Mouse (Mus musculus): ENCODE results near the gene Eif3g.

Eif3g gene

DNA sequence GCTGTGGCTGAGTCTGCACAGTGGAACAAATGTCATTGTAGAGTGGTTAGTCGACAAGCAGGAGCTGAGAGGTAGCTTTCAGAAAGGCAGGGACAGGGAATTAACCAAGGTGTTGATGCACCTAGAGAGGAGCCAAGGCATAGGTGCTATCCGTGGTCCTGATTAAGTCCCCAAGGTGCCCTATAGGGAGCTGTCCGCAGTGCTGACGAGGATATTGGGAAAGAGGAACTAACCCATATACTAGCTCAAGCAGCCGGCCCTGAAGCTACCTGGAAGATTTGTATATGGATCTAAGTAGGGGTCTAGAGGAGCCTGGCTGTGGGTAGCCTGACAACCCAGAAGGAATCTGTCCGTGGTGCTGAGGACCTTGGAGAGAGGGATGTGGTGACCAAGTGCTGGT, 41.3 kb downstream of the Eif3g start:
- peak; percentile 59 for DNase-seq (ENCODE audit: low spot score)

DNA sequence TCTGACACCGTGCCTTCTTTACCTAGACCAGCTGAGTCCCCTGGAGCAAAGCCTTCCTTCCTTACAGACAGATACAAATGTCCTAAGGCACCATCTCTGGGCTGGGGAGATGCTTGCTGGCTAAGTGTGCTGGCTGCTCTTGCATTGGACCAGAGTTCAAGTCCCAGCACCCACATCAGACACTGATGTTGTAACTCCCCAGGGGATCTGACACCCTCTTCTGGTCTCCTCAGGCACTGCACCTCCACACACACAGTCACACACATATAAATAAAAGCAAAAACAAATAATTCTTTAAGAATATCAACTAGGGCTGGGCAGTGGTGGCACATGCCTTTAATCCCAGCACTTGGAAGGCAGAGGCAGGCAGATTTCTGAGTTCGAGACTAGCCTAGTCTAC, 48.2 kb downstream of the Eif3g start:
- DNase-seq (ENCODE audit: low spot score) = no peak

Data from urinary bladder, postnatal 14 days (tissue).